Mouse (Mus musculus) heart, adult 2 months (tissue): ENCODE measurements around the gene Fscn1. TPM values are rescaled to one million over a fixed set of nuclear protein-coding genes. Genes with fewer than 3 reads are reported as not detected.
A peak's percentile ranks its signal among the peaks of the same experiment; 100 is the strongest.

Experiments used
- DNase-seq, 2 experiments: peaks; one replicate each; pipeline ENCODE4 v3.0.0; 2021
- H3K27ac ChIP-seq: fragments of 200-600 bp; 2 replicates; pipeline ENCODE4 v1.8.1; 2022
- H3K27me3 ChIP-seq: fragments of 200-500 bp; 2 replicates; pipeline ENCODE4 v1.6.1; 2012; ENCODE audit warnings: mild to moderate bottlenecking, low read length, inconsistent platforms, mixed read lengths; ENCODE audit not compliant: control insufficient read depth, insufficient read depth
- H3K36me3 ChIP-seq: fragments of 200-500 bp; 2 replicates; pipeline ENCODE4 v1.6.1; 2012; ENCODE audit warnings: low read length, inconsistent platforms; ENCODE audit not compliant: control insufficient read depth, insufficient read depth
- H3K4me1 ChIP-seq: fragments of 200-500 bp; 2 replicates; pipeline ENCODE4 v1.6.1; 2011; ENCODE audit warnings: low read length; ENCODE audit not compliant: control insufficient read depth, insufficient read depth
- H3K4me3 ChIP-seq: fragments of 200-600 bp; 2 replicates; pipeline ENCODE4 v1.8.1; 2022
- H3K79me2 ChIP-seq: fragments of 200-500 bp; replicated peaks from 2 replicates; pipeline ENCODE4 v1.6.1; 2012; ENCODE audit warnings: mild to moderate bottlenecking, inconsistent platforms, low read length, moderate library complexity, mixed read lengths; ENCODE audit not compliant: control insufficient read depth, insufficient read depth
- H3K9ac ChIP-seq: fragments of 200-500 bp; 2 replicates; pipeline ENCODE4 v1.6.1; 2012; ENCODE audit warnings: low read depth, mild to moderate bottlenecking, control low read depth, inconsistent platforms, low read length, mixed read lengths
- CTCF ChIP-seq: fragments of 200-600 bp; IDR thresholded peaks from 2 replicates; pipeline ENCODE4 v1.8.1; 2022; ENCODE audit warnings: antibody characterized with exemption, mild to moderate bottlenecking, moderate library complexity
- EP300 ChIP-seq: fragments of 200-500 bp; IDR thresholded peaks from 2 replicates; pipeline ENCODE4 v1.6.1; 2011; ENCODE audit warnings: low read depth, low read length, control low read depth; ENCODE audit not compliant: insufficient read depth
- POLR2A ChIP-seq: fragments of 200-500 bp; IDR thresholded peaks from 2 replicates; pipeline ENCODE4 v1.6.1; 2011; ENCODE audit warnings: mild to moderate bottlenecking, low read depth, low read length, control low read depth; ENCODE audit not compliant: insufficient read depth
- WGBS: fragments of 180-500 bp; shearing (Covaris S2); methylation state at CpG from one replicate; pipeline ENCODE4 v1.1.7; 2018; 5-methylcytosine and 5-hydroxymethylcytosine counted together
- intact Hi-C: fragments of 180-260 bp; cut with DNase I; formaldehyde crosslinking; loops from one replicate; pipeline ENCODE4 v1.15.1; 2025
- polyA plus RNA-seq: library from polyadenylated mRNA; depleted of rRNA; stranded (reverse); fragments of >200 nt; gene quantifications from 2 replicates; pipeline ENCODE4 v1.2.3, GENCODE M21; 2012
- total RNA-seq, 2 experiments: library from RNA; stranded (reverse); gene quantifications; 2 replicates each; pipeline ENCODE4 v1.2.3; 2021

The Fscn1 gene
- total and polyA plus RNA-seq, 3 experiments, result 18.7 to 37.0 (median 22.5) TPM

DNA sequence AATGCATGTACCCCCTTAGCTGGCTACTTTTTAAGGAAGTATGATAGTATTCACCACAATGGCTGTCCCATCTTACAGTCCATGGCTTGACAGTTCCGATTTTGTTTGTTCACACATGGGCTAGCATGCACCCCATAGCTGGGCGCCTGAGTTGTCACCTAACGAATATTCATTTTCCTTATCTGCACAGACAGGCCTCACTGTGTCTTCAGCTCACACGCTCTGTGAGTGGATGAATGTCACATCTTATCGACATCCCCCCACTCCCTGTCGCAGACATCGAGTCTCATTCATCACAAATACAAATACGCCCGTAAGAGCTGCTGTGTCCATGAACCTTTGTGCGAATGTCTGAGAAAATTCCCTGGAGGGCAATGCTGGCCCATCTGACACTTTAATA lies 24.1 kb downstream of the Fscn1 start:
- Histone ChIP-seq H3K79me2 (no peaks in the 10 kb centered on the region), H3K36me3 (no peaks in the 10 kb centered on the region), H3K9ac (no peak overlapping the region), H3K27me3 (no peaks in the 10 kb centered on the region; the same call in 1 of the 2 replicates), H3K4me3 (no peak overlapping the region), H3K4me1 (peaks cover 6% of the 10 kb centered on the region), H3K27ac (no peak overlapping the region)
- 89% methylated on average over 10 of the region's 10 CpGs for WGBS
- no peak for TF ChIP-seq POLR2A
- no peak for TF ChIP-seq CTCF
- no peak for TF ChIP-seq EP300
- intact Hi-C loops, result no loop called here
- no peak for DNase-seq

DNA sequence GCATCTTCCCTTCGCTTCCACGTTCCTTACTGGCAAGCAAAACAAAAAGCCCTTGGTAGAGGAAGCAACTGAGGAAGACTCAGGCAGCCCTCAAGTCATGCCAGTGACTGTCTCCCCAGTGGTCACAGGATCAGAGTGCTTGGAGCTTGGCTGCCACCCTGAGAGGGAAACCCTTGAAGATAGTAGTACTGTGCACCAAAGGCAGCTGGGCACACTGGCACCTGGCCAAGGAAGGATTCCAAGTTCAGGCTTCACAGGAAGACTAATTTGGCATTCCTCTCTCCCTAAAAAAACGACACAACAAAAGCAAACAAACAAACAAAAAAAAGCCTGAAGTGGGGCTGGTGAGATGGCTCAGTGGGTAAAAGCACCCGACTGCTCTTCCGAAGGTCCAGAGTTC lies 28.4 kb downstream of the Fscn1 start:
- Histone ChIP-seq H3K4me3 (no peak overlapping the region), H3K36me3 (no peaks in the 10 kb centered on the region), H3K9ac (no peak overlapping the region), H3K79me2 (no peaks in the 10 kb centered on the region), H3K27me3 (no peaks in the 10 kb centered on the region; the same call in 1 of the 2 replicates), H3K4me1 (no peaks in the 10 kb centered on the region), H3K27ac (no peak overlapping the region)
- WGBS, result 68% methylated on average over 5 of the region's 5 CpGs
- intact Hi-C loops, result no loop called here
- no peak for DNase-seq
- TF ChIP-seq EP300, result no peak
- no peak for TF ChIP-seq POLR2A
- TF ChIP-seq CTCF, result no peak

DNA sequence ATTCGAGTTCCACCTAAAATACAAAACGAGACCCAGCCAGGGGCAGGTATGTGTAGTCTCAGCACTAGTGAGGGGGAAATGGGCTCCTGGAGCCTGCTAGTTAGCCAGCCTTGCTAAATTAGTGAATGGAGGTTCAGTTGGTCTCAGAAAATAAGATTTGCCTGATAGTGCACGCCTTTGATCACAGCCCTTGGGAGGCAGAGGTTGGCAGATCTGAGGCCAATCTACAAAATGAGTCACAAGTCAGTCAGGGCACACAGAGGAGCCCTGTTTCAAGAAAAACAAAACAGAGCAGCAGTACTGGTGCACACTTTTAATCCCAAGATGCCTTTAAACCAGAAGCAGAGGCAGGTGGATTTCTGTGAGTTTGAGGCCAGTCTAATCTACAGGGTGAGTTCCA lies 29.0 kb downstream of the Fscn1 start:
- 86% methylated on average over 3 of the region's 3 CpGs for WGBS
- Histone ChIP-seq H3K79me2 (no peaks in the 10 kb centered on the region), H3K27ac (no peak overlapping the region), H3K36me3 (no peaks in the 10 kb centered on the region), H3K4me3 (no peak overlapping the region), H3K27me3 (no peaks in the 10 kb centered on the region; the same call in 1 of the 2 replicates), H3K9ac (no peak overlapping the region), H3K4me1 (no peaks in the 10 kb centered on the region)
- no peak for DNase-seq
- TF ChIP-seq POLR2A, result no peak
- no peak for TF ChIP-seq CTCF
- TF ChIP-seq EP300, result no peak
- intact Hi-C loops, result no loop called here

DNA sequence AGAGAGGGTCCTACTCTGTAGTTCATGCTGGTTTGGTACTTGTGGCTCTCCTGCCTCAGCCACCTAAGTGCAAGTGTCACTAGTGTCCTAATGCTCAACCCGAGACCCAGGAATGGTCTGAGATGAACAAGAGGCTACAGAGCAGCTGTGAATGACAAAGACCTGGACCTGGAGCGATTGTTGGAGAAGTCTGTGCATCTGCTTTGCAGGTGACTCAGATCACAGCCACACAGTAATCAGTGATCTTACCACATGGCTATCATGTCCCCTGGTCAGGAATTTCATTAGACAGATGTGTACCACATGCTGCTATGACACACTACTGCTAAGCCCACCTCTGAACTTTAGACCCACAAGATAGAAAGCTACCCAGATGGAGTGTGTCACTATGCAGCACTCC lies 34.6 kb downstream of the Fscn1 start:
- intact Hi-C loops, result loop anchor here (5.0 kb wide), 1 partner anchor 32 kb away; the partner anchor contains the start of gene Fscn1
- no peaks in the 10 kb centered on the region for H3K27me3 ChIP-seq
- H3K36me3 ChIP-seq, result no peaks in the 10 kb centered on the region; the same call in 1 of the 2 replicates
- peaks cover 12% of the 10 kb centered on the region for H3K4me1 ChIP-seq
- no peak overlapping the region for H3K9ac ChIP-seq
- 94% methylated on average over 2 of the region's 2 CpGs for WGBS
- no peak for TF ChIP-seq CTCF
- TF ChIP-seq POLR2A, result no peak
- no peak for TF ChIP-seq EP300
- no peak overlapping the region for H3K27ac ChIP-seq
- no peak overlapping the region for H3K4me3 ChIP-seq
- no peak for DNase-seq
- no peaks in the 10 kb centered on the region for H3K79me2 ChIP-seq

DNA sequence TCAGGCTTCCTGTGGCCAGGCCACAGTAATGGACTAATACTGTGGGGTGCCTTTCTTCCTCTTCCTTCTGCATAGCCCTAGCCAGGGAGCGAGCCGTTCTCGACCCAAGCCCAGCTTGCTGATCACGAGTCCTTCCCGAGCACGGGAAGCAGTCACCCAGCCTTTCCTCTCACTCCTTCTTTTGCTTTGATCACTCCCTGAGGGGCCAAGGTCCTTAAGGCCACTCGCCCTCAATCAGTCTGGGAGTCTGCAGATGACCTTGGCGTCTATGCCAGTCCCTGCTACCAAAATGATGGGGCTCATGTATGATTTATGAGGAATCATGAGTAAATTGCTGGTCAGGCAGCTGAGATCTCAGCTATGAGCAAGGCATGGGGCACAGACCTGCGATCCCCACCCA lies 37.4 kb downstream of the Fscn1 start:
- Histone ChIP-seq H3K27me3 (no peaks in the 10 kb centered on the region), H3K27ac (peak overlapping the region; percentile 62), H3K4me1 (peaks cover 19% of the 10 kb centered on the region), H3K4me3 (no peak overlapping the region), H3K9ac (no peak overlapping the region), H3K36me3 (no peaks in the 10 kb centered on the region; the same call in 1 of the 2 replicates), H3K79me2 (no peaks in the 10 kb centered on the region)
- no peak for DNase-seq
- intact Hi-C loops, result loop anchor here (5.0 kb wide), 1 partner anchor 35 kb away; the partner anchor contains the start of gene Fscn1
- TF ChIP-seq CTCF (no peak), EP300 (no peak), POLR2A (no peak)
- WGBS, result 58% methylated on average over 9 of the region's 9 CpGs

DNA sequence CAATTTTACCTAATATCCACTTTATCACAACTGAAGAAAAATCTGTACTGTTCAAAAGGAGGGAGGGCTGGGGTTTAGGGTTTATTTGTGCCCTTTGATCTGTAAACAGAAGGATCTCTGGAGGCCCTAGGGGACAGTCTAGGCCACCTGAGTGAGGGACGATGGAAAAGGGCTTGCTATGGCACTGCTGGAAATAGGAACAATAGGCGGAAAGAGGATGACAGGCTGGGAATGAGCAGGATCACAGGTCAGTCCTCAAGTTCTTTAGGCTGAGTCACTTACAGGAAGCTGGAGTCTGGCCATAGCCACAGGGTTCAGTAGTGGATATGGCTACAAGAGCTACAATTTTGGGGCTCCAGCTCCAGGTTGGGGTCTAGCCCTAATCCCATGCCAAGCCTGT lies 38.0 kb downstream of the Fscn1 start:
- Histone ChIP-seq H3K27me3 (no peaks in the 10 kb centered on the region), H3K4me3 (no peak overlapping the region), H3K9ac (no peak overlapping the region), H3K36me3 (no peaks in the 10 kb centered on the region; the same call in 1 of the 2 replicates), H3K27ac (peak overlapping the region; percentile 62), H3K4me1 (peaks cover 19% of the 10 kb centered on the region), H3K79me2 (no peaks in the 10 kb centered on the region)
- peak in 1 of 2 experiments; percentile 26 for DNase-seq
- 31% methylated on average over 2 of the region's 2 CpGs for WGBS
- no peak for TF ChIP-seq CTCF
- 0 out of 2 replicates have a peak, but pooled peaks have one; percentile 42 for TF ChIP-seq EP300
- intact Hi-C loops, result loop anchor here (5.0 kb wide), 1 partner anchor 36 kb away; the partner anchor contains the start of gene Fscn1
